Mouse (Mus musculus): ENCODE measurements at regions not wholly inside any gene's neighbourhood (a gene's known extent, or its start where the extent isn't known, plus 50 kb on each side); places are given as distances from the start of the nearest gene placed in this dataset.

DNA sequence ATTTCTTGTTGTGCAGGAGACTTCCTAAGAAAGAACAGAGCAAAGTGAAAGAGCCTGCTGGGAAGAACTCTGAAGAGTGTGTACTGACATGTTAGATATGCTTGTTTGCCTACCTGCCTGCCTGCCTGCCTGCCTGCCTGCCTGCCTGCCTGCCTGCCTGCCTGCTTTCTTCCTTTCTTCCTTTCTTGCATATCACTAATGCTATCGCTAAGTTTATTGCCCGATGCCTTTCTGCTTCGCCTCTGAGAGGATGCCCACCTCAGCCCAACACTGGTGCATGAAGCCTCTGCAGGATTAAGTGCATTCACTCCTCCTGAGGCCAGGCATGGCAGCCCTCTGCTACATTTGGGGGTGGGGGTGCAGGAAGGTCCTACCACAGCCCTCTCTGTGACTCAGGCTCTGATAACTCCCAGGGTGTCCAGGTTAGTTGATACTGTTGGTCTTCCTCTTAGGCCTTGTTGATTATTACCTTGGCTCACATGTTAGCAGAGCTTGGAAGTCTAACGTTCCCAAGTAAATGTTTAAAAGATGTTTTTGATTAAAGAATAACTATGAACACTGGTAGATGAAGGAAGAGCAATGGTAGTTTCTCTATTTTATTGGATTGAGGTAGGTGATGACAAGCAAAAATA lies 547.6 kb downstream of the Etv1 start:
- ATAC-seq (ENCODE audit: extremely low read depth, insufficient number of reproducible peaks, low FRiP score, poor library complexity, severe bottlenecking) = no peak

DNA sequence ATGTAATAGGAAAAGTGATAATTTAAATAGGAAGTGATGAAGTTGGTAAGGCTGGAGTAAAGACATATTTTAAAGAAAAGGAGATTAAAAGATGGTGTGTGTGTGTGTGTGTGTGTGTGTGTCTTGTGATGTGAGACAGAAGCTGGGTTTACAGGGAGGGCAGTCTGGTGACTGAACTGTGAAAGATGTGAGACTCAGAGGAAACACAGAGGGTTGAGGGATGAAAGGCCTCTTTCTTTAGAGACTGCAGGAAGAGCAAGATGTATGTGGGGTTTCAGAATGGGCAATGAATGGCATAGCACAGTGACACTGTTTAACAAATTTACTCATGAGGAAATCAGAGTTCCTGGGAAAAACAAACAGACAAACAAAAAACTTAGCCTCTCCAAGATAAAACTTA lies 549.2 kb downstream of the Etv1 start:
- no peak for ATAC-seq (ENCODE audit: extremely low read depth, insufficient number of reproducible peaks, low FRiP score, poor library complexity, severe bottlenecking)

DNA sequence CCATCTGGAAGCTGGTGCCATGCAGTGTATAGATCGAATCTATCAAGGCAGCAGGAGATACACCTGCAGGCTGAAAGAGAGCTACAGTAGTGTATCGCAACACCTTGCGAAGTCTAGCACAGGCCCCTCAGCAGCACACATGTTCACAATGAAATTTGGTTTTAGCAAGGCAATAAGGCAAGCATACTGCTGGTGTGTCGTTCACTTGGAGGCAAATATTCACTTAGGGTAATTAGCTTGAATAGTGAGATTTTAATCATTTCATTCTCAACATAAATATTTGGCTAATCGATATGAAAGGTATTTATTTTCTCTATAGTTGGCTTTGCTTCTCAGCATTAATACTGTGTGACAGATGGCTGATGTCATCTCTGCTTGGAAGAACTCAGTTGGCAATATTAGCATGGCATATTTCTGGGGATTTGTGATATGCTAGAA lies 559.9 kb downstream of the Etv1 start:
- no peak for ATAC-seq (ENCODE audit: extremely low read depth, insufficient number of reproducible peaks, low FRiP score, poor library complexity, severe bottlenecking)

DNA sequence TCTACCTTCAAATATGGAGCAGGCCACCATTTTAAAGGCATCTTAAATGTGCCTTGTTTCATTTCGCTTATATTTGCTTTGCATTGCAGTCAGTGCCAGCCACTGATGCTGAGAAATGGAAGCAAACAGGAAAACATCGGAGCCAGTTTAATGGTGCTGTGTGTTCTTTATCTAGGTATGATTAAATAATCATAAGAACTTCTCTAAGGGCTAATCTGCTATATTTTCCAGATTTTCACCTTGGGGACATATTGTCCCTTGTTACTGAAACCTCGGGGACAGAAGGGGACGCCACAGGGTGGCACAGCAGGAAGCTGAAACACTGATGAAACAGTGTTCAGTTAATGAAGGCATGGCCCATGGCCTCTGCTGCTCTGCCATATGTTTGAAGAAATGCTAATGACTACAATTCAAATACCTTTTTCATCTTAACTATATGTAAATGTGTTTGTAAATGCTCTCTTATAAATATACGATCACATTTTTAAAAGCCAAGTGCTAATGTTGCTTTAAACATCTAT lies 562.6 kb downstream of the Etv1 start:
- ATAC-seq (ENCODE audit: extremely low read depth, insufficient number of reproducible peaks, low FRiP score, poor library complexity, severe bottlenecking) = no peak

DNA sequence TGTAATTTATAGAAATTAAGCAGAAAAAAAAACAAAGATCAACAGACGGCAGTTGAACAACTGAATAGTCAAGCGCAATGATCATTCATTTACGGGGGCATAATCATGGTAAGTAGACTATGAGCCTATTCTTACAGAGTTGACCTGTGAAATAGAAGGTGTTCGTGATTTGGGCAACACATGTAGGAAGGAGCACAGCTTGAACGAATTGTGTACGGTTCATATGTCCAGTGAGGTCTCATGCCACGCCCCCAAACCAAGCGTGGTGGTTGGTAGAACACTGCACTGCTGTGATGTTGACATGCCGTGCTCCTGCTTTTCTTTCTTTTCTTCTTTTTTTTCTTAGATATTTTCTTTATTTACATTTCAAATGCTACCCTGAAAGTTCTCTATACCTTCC lies 563.1 kb downstream of the Etv1 start:
- ATAC-seq (ENCODE audit: extremely low read depth, insufficient number of reproducible peaks, low FRiP score, poor library complexity, severe bottlenecking) = no peak

DNA sequence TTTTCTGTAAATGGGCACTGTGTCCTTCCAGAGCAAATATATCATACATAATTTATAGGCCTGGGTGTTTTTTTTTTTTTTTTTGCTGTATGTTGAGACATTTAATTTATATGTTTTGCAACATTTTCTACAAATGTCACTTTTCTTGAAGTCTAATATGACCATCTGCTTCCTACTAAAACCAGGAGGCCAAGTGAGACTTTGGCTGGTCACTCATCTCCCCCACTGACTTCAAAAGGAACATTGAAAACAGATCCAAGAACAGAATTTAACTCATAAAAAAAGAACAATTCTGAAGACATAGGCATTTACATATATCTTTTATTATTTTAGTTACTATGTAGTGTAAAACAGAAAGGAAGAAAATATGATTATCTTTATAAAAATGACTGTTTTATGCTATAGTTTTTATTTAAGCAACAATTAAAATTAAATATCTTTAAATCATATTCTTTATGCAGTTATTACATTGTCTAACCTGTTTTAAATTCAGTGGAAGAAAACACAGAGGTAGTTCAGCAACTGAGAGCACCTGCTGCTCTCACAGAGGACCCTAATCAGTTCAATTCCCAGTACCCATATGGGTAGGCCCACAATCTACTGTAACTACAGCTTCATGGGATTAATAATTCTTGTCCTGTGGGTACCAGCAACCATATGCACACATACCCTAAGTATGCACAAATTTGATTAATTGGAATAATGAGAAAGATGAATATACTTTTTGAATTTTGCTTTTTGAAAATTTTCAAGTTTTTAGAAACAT lies 592.5 kb downstream of the Etv1 start:
- ATAC-seq (ENCODE audit: extremely low read depth, insufficient number of reproducible peaks, low FRiP score, poor library complexity, severe bottlenecking) = no peak

DNA sequence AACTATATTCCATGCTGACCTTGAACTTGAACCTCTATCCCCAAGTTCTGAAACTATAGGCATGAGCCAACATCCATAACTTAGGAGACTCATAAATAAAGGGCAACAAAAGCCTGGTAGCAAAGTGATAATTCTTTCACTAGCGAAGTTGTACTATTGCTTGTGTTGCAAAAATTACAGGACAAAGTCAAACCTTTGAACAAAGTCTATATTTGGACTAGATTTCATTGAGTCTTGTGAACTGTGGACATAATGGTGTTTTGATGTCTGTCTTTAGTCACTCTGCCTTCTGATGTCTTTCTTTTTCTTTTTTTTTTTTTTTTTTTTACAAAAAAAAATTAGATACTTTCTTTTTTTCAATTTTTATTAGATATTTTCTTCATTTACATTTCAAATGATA lies 594.5 kb downstream of the Etv1 start:
- no peak for ATAC-seq (ENCODE audit: extremely low read depth, insufficient number of reproducible peaks, low FRiP score, poor library complexity, severe bottlenecking)
